Mouse (Mus musculus) MEL (cell line): ENCODE measurements around the gene Dnhd1.

ENCODE experiments used
- CHD1 ChIP-seq: IDR thresholded peaks from 2 replicates; pipeline ENCODE4 v1.6.1; 2012; ENCODE audit warnings: low read depth, mild to moderate bottlenecking, inconsistent platforms, low read length, improper control_type of control experiment
- JUND ChIP-seq: IDR thresholded peaks from 2 replicates; pipeline ENCODE4 v1.6.1; 2011; ENCODE audit warnings: low read depth, mild to moderate bottlenecking, improper control_type of control experiment, low read length
- POLR2A ChIP-seq, 2 experiments: IDR thresholded peaks; 2 replicates each; pipeline ENCODE4 v1.6.1; 2011 to 2012; ENCODE audit warnings: low read length in 2 of 2, mild to moderate bottlenecking in 2 of 2, control low read depth in 1 of 2, improper control_type of control experiment in 1 of 2, low read depth in 1 of 2, moderate library complexity in 1 of 2; ENCODE audit not compliant: control insufficient read depth in 1 of 2, insufficient read depth in 1 of 2, poor library complexity in 1 of 2
- USF1 ChIP-seq: IDR thresholded peaks from 2 replicates; pipeline ENCODE4 v1.6.1; 2014; ENCODE audit warnings: low read depth, mild to moderate bottlenecking, inconsistent platforms, low read length, improper control_type of control experiment, moderate library complexity

GRCm38 (mm10) chr7:105621053-105621452, 29.6 kb upstream of the Dnhd1 start:
- TF ChIP-seq JUND = no peak
- TF ChIP-seq POLR2A (IDR thresholded peaks at IDR 0.05; ENCODE audit: control insufficient read depth in 1 of 2, insufficient read depth in 1 of 2, low read depth in 1 of 2, low read length in 2 of 2, poor library complexity in 1 of 2) = no peak
- TF ChIP-seq USF1 = no peak
- no peak for TF ChIP-seq CHD1
